Mouse (Mus musculus) intestine, postnatal 0 days (tissue): ENCODE results near the gene Iars. TPM values are rescaled to one million over a fixed set of nuclear protein-coding genes. Genes with fewer than 3 reads are reported as not detected.
"Not testable (repeated sequence)": the region's sequence is repeated elsewhere in the genome, so short reads cannot be mapped to it uniquely, and the experiment has no call there.

ENCODE experiments used
- ATAC-seq: fragments of 200-750 bp; cut with Nextera tagmentation; 2 replicates; pipeline ENCODE4 v1.8.0; 2017; ENCODE audit warnings: mild to moderate bottlenecking, moderate TSS enrichment, moderate library complexity
- H3K27ac ChIP-seq: fragments of 300-500 bp; sonication (generic); 2 replicates; pipeline ENCODE4 v1.5.1; 2014; ENCODE audit warnings: mild to moderate bottlenecking, low read depth, low read length, moderate library complexity
- H3K27me3 ChIP-seq: fragments of 300-500 bp; sonication (generic); replicated peaks from 2 replicates; pipeline ENCODE4 v1.6.1; 2014; ENCODE audit warnings: low read length, mixed read lengths; ENCODE audit not compliant: control insufficient read depth, insufficient read depth
- H3K36me3 ChIP-seq: fragments of 300-500 bp; sonication (generic); 2 replicates; pipeline ENCODE4 v1.6.1; 2014; ENCODE audit warnings: mild to moderate bottlenecking, moderate library complexity; ENCODE audit not compliant: control insufficient read depth, insufficient read depth
- H3K4me1 ChIP-seq: fragments of 300-500 bp; sonication (generic); replicated peaks from 2 replicates; pipeline ENCODE4 v1.6.1; 2014; ENCODE audit warnings: antibody characterized with exemption, low read length, mixed read lengths; ENCODE audit not compliant: control insufficient read depth, insufficient read depth
- H3K4me2 ChIP-seq: fragments of 300-500 bp; sonication (generic); replicated peaks from 2 replicates; pipeline ENCODE4 v1.6.1; 2014; ENCODE audit warnings: low read depth, mild to moderate bottlenecking, moderate library complexity
- H3K4me3 ChIP-seq: fragments of 300-500 bp; sonication (generic); 2 replicates; pipeline ENCODE4 v1.5.1; 2014; ENCODE audit warnings: low read depth, low read length
- H3K9ac ChIP-seq: fragments of 300-500 bp; sonication (generic); 2 replicates; pipeline ENCODE4 v1.6.1; 2014; ENCODE audit warnings: mild to moderate bottlenecking, low read depth, low read length
- H3K9me3 ChIP-seq: fragments of 300-500 bp; sonication (generic); 2 replicates; pipeline ENCODE4 v1.6.1; 2016; ENCODE audit warnings: mixed run types; ENCODE audit not compliant: control insufficient read depth
- CTCF ChIP-seq: sonication (generic); IDR thresholded peaks from 2 replicates; pipeline ENCODE4 v1.5.1; 2016; ENCODE audit warnings: low read depth, mild to moderate bottlenecking, control low read depth, antibody characterized with exemption, moderate library complexity
- WGBS: fragments of 180-500 bp; shearing (Covaris S2); extraction: QIAGEN DNeasy Blood & Tissue Kit; methylation state at CpG from one replicate; pipeline ENCODE4 v1.1.7; 2014; 5-methylcytosine and 5-hydroxymethylcytosine counted together
- polyA plus RNA-seq: library from polyadenylated mRNA; unstranded; fragments of >200 nt; fragmentation: Nextera tagmentation; extraction: Ambion mirVana; gene quantifications from 2 replicates; pipeline ENCODE4 v1.2.1, GENCODE M21; 2015

Iars gene
- polyA plus RNA-seq, 1 experiment from 2014 or later: 13.7 TPM

DNA sequence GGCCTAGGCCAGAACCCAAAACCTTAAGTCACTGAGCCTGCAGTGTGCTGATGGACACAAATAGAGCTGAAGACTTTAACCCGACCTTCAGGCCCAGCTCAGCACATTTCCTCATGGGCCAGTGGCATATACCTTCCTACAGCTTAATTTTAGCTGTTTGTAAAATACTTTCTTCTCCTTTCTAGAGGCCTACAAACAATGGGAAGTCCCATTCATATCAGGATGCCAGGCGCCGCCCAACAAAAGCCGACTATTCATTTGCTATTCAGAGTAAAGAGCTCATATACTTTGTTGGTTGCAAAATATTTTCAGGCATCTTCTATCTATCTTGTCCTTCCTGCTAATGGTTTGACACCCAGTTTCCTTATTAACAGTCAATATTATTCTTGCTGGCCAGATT, 76.1 kb downstream of the Iars start:
- Histone ChIP-seq H3K27ac (no peak overlapping the region), H3K36me3 (no peaks in the 10 kb centered on the region), H3K27me3 (no peaks in the 10 kb centered on the region), H3K9ac (no peak overlapping the region), H3K4me3 (no peak overlapping the region), H3K4me1 (no peaks in the 10 kb centered on the region), H3K9me3 (no peaks in the 10 kb centered on the region), H3K4me2 (no peak overlapping the region)
- ATAC-seq: no peak
- WGBS: 85% methylated on average over 4 of the region's 4 CpGs
- TF ChIP-seq CTCF: no peak

DNA sequence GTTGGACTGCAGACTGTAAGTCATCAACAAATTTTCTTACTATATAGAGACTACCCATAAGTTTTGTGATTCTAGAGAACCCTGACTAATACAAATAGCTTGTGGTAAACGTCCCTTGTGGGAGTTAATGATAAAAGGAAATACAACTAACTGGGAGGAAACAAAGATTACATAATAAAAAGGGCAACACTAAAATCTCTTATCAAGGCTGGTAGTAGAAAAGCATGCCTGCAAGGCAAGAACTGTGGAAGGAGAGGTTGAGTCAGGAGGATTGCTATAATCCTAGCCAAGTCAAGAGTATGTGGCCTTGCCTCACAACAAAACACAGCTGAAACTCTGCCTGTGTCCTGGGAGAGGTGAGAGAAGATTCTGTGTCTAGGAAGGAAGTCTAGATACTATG, 78.8 kb downstream of the Iars start:
- no peak for ATAC-seq
- no peaks in the 10 kb centered on the region for H3K4me1 ChIP-seq
- H3K4me3 ChIP-seq: no peak overlapping the region
- H3K9me3 ChIP-seq: no peaks in the 10 kb centered on the region
- no peak overlapping the region for H3K4me2 ChIP-seq
- 46% methylated on average over 1 of the region's 1 CpGs for WGBS
- no peak overlapping the region for H3K27ac ChIP-seq
- no peaks in the 10 kb centered on the region for H3K27me3 ChIP-seq
- no peaks in the 10 kb centered on the region for H3K36me3 ChIP-seq
- no peak for TF ChIP-seq CTCF
- H3K9ac ChIP-seq: no peak overlapping the region

DNA sequence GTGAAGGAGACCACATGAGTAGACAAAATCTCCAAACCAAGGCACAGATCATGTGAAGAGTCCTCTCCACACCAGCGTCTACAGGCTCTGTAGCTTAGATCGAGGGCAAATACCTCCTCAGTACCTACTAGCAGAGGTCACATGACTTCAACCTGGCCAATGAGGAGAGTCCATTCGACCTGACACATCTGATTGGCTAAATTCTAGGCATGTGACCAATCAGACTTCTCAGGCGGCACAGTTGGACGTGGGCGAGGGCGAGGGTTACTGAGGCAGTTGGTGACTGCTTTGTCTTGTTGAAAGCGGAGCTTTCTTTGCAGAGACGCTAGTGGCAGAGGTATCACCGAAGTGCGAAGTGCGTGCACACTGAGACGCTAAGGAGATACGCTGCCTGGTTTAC, 80.3 kb downstream of the Iars start:
- Histone ChIP-seq H3K27ac (no peak overlapping the region), H3K4me1 (no peaks in the 10 kb centered on the region), H3K9ac (no peak overlapping the region), H3K9me3 (no peaks in the 10 kb centered on the region), H3K4me2 (no peak overlapping the region), H3K27me3 (no peaks in the 10 kb centered on the region), H3K36me3 (no peaks in the 10 kb centered on the region), H3K4me3 (no peak overlapping the region)
- no peak for TF ChIP-seq CTCF
- WGBS: 89% methylated on average over 14 of the region's 14 CpGs
- ATAC-seq: no peak

DNA sequence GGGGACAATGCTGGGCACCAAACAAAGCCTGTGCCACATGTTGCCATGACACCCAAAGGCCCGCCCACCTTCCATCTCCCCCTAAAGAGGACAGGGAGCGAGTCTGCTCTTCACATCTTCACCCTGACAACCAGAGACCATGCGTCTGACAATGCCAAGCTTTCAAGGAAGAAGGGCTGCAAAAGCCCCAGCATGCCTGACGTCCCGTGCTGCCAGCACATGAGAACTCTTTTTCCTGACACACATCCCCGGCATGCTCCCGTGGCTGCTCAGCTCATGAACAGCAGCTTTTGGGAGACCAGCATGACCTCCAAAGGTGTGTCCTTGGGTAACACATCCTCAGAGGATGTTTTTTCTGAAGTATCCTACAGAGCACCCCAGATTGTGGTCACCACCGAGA, 83.4 kb downstream of the Iars start:
- no peak for ATAC-seq
- no peaks in the 10 kb centered on the region for H3K27me3 ChIP-seq

DNA sequence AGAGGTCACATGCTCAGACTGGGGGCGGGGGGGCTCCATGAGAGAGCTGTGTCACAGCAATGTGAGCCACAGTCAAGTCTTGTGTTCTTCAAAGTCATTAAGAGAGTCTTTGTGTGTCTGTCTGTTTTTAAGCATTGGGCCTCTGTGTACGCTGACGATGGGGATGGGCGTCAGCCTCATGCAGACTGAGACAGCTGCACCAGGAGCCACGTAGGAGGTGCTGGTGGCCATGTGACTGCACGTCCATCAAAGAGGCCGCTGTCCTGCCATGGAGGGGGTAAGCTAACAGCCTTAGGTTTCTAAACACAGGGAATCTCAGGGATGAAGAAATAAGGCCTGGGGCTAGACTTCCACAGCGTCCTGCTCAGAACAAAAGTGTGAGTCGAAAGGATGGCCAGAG, 84.4 kb downstream of the Iars start:
- H3K4me2 ChIP-seq: no peak overlapping the region
- no peak overlapping the region for H3K4me3 ChIP-seq
- no peaks in the 10 kb centered on the region for H3K36me3 ChIP-seq
- no peaks in the 10 kb centered on the region for H3K9me3 ChIP-seq
- ATAC-seq: no peak
- WGBS: 62% methylated on average over 9 of the region's 9 CpGs
- H3K27ac ChIP-seq: no peak overlapping the region
- H3K4me1 ChIP-seq: no peaks in the 10 kb centered on the region
- no peak for TF ChIP-seq CTCF
- no peaks in the 10 kb centered on the region for H3K27me3 ChIP-seq
- no peak overlapping the region for H3K9ac ChIP-seq

More for the DNA sequence above, 83.4 kb downstream of the Iars start:
- Histone ChIP-seq H3K4me1 (no peaks in the 10 kb centered on the region), H3K9ac (no peak overlapping the region), H3K36me3 (no peaks in the 10 kb centered on the region), H3K9me3 (no peaks in the 10 kb centered on the region), H3K4me3 (no peak overlapping the region), H3K4me2 (no peak overlapping the region), H3K27ac (no peak overlapping the region)
- TF ChIP-seq CTCF: no peak
- 88% methylated on average over 8 of the region's 8 CpGs for WGBS

DNA sequence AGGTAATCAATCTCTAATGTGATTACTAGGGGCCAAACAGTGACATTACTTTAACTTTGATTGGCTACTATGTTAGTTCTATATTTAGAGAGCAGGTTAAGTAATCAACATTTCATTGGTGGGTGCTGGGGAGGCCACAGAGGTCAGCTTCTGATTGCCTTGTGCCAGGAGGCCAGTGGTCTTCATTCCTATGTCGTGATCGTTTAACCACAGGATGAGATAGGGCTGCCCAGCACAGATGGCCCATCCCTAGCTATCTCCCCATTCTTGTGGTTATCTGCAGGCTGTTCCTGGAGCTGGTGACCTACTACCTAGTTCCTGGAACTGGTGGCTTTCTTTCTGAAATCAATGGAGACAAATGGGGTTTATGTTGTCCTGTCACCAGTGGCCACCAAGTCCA, 86.1 kb downstream of the Iars start:
- Histone ChIP-seq H3K36me3 (no peaks in the 10 kb centered on the region), H3K4me1 (no peaks in the 10 kb centered on the region), H3K27ac (no peak overlapping the region), H3K27me3 (no peaks in the 10 kb centered on the region), H3K9me3 (no peaks in the 10 kb centered on the region), H3K9ac (no peak overlapping the region), H3K4me3 (no peak overlapping the region), H3K4me2 (no peak overlapping the region)
- no peak for TF ChIP-seq CTCF
- 29% methylated on average over 2 of the region's 2 CpGs for WGBS
- no peak for ATAC-seq

DNA sequence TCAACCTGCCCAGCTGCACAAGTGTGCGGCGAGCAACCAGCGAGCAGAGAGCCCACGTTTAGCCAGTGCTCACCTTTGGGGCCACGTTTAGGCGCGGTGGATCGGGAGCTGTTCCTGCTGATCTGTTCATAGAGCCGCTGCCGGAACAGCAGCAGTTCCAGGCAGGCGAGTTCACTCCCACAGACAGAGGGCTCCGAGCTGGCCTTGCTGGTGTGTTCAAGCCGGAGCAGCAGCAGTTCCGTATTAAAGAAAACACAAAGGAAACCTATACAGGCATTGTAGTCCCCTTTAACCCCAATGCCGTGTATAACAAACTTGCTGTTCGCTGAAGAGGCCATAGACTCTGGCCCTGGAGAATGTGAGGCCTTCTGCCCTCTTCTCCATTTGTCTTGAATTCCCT, 87.2 kb downstream of the Iars start:
- Histone ChIP-seq H3K4me2 (no peak overlapping the region), H3K9ac (no peak overlapping the region), H3K4me3 (no peak overlapping the region), H3K4me1 (no peaks in the 10 kb centered on the region), H3K9me3 (no peaks in the 10 kb centered on the region), H3K27ac (no peak overlapping the region), H3K27me3 (no peaks in the 10 kb centered on the region), H3K36me3 (no peaks in the 10 kb centered on the region)
- TF ChIP-seq CTCF: no peak
- ATAC-seq: no peak
- WGBS: 84% methylated on average over 16 of the region's 16 CpGs

DNA sequence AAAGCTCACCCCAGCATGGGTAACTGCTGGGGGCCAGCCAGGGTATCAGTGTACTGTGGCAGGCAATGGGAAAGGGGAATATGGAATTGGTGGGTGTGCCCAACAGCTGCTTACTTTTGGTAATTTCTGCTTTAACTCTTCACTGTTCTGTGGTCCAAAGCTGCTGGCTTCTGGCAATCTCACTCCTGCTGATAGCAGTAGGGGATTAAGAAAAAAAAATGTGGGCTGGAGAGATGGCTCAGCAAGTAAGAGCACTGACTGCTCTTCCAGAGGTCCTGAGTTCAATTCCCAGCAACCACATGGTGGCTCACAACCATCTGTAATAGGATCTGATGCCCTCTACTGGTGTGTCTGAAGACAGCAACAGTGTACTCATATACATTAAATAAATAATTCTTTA, 89.6 kb downstream of the Iars start:
- H3K4me2 ChIP-seq, H3K9me3 ChIP-seq, H3K4me1 ChIP-seq, H3K9ac ChIP-seq, H3K27ac ChIP-seq, ATAC-seq, H3K27me3 ChIP-seq, H3K36me3 ChIP-seq, H3K4me3 ChIP-seq: not testable (repeated sequence)
